Mouse (Mus musculus): ENCODE data around the gene Syt2.

- TF ChIP-seq CTCF (conservative IDR thresholded peaks at IDR 0.05; ENCODE audit: insufficient read depth, insufficient read length, low read depth, low read length): no peak
- TF ChIP-seq POLR2A (IDR thresholded peaks at IDR 0.05; ENCODE audit: low read depth, low read length): no peak
These were observed 4.3 kb downstream of the Syt2 start for GRCm38 (mm10) chr1:134650816-134651215.

Measured in kidney, adult 2 months (tissue).